Mouse (Mus musculus): ENCODE data around the gene Numb. TPM values are rescaled to one million over a fixed set of nuclear protein-coding genes. Genes with fewer than 3 reads are reported as not detected.
"Not testable (repeated sequence)": the region's sequence is repeated elsewhere in the genome, so short reads cannot be mapped to it uniquely, and the experiment has no call there.

Numb gene
- polyA plus RNA-seq, 1 experiment, result 36.7 TPM

DNA sequence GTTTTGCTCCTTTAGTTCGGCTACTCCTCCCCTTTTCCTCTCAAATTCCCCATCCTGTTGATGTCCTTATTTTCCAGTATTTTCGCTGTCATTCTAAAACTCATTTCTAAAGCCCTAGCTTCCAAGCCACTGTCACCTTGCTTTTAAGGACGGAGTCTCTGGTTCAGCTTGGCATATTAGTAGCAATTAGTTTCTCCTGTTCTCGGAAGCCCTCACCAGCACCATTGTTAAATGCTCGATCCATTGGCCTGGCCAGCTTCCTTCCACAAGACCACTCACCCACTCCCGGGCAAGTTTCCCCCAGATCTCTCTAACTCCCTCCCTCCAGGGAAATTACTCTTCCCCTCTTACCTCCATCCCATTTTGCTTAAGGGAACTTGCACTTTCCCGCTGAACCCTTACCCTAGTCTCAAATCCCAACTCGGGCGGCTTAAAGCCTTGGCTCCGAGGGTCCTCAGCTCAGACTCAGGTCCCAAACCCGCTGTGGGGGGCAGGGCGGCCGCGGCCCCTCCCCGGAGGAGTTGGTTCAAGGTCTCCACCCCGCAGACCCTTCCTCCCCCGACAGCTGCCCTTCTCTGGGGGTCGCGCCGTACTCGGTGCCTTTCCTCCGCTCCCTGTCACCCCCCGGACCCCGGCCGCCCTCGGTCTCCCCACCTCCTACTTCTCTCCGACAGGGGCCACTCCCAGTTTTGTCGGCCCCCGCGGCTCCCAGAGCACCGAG lies 853 bp downstream of the Numb start:
- TF ChIP-seq CTCF (IDR thresholded peaks at IDR 0.05; ENCODE audit: borderline replicate concordance, extremely low read depth, insufficient read depth, insufficient read length), result no peak
- peak; percentile 42 for DNase-seq (ENCODE audit: low read depth)

DNA sequence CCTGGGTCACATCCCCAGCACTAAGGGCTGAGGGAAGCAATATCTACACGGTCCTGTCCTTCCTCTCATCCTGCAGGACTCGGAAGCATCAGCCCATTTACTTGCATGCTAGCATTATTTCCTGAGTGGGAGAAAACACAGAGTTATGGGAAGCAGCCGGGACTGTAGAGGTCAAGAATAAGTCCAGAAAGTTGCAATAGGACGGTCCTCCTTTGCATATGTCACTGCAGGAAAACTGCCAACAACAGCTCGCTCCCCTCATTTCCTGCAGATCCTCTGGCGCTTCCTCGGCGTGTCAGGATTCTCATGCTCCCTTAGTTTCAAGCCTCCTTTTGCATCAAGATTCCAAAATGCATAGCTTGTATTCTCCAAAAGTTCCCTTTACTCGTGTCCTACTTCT lies 4.8 kb downstream of the Numb start:
- TF ChIP-seq CTCF (IDR thresholded peaks at IDR 0.05; ENCODE audit: borderline replicate concordance, extremely low read depth, insufficient read depth, insufficient read length) (no peak), POLR2A (IDR thresholded peaks at IDR 0.05; ENCODE audit: borderline replicate concordance, extremely low read depth, insufficient read depth, insufficient read length, poor library complexity, severe bottlenecking) (no peak)
- DNase-seq (ENCODE audit: low read depth), result no peak

DNA sequence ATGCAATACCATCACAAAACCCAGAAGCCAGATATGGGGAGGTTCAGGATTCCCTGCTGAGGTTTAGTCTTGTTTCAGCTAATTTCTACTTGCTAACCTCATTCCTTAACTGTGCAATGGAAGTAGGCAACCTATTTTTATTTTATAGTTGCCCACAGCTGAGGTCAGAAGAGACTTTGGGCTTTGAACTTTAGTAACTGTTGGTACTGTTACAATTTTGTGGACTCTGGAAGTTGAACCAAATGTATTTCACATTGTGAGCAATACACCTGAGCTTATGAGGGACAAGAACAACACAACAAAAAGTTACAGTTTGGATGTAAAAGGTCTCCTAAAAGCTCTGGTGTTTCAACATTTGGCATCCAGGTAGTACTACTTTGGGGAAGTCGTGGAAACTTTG lies 6.9 kb downstream of the Numb start:
- TF ChIP-seq POLR2A (IDR thresholded peaks at IDR 0.05; ENCODE audit: borderline replicate concordance, extremely low read depth, insufficient read depth, insufficient read length, poor library complexity, severe bottlenecking), result no peak
- DNase-seq (ENCODE audit: low read depth), result no peak

DNA sequence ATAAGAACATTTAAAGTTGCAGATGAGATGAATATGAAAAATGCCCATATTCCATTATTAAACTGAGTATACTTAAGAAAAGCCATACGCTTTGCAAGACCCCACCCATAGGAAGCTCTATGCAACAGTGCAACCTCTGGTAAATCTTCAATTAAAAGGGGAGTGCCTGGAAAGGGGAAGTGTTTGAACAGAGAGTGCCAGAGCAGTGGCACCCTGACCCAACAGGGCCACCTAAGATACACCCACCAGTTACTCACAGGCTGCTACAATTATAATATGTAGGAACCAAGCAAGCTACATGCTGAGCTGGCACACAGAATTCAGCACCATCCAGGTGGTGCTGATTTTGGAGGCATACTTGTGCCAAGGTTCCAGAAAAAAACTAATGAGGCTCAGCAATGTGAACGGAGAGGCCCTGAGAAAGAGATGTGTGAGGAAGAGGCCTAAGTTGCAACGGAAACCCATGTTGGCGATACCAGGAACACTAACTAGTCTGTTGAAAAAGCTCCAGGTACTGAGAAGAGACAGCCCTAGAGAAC lies 7.5 kb downstream of the Numb start:
- TF ChIP-seq POLR2A (IDR thresholded peaks at IDR 0.05; ENCODE audit: borderline replicate concordance, extremely low read depth, insufficient read depth, insufficient read length, poor library complexity, severe bottlenecking) (no peak), CTCF (IDR thresholded peaks at IDR 0.05; ENCODE audit: borderline replicate concordance, extremely low read depth, insufficient read depth, insufficient read length) (no peak)
- no peak for DNase-seq (ENCODE audit: low read depth)

DNA sequence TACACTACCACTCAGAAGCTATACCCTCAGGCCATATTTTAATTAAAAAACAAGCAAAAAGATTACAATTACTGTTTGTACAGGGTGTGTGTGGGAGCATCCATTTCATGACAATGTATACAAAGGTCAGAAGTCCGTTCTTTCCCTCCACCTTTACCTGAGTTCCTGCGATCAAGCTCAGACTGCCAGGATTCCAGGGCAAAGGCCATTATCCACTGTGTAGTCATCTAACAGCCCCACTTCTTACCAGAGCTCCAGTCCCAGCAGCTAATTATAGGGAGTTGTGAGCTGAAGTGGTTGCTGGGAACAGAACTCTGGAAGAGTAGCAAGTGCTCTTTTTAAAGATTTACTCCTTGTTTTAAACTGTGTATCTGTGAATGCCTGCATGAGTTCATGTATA lies 11.3 kb downstream of the Numb start:
- DNase-seq (ENCODE audit: low read depth), result no peak
- TF ChIP-seq CTCF (IDR thresholded peaks at IDR 0.05; ENCODE audit: borderline replicate concordance, extremely low read depth, insufficient read depth, insufficient read length) (no peak), POLR2A (IDR thresholded peaks at IDR 0.05; ENCODE audit: borderline replicate concordance, extremely low read depth, insufficient read depth, insufficient read length, poor library complexity, severe bottlenecking) (no peak)

DNA sequence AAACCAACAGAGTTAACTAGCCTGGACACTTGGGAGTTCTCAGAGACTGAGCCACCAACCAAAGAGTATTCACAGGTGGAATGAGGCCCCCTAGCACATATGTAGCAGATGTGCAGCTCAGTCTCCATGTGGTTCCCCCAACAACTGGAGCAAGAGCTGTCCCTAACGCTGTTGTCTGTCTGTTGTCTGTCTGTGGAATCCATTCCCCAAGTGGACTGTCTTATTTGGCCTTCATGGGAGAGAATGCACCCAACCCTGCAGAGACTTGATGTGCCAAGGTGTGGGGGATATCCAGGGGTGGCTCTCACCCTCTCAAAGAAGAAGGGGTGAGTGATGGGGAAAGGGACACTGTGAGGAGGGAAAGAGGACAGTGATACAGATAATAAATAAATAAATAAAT lies 28.8 kb downstream of the Numb start:
- TF ChIP-seq POLR2A (IDR thresholded peaks at IDR 0.05; ENCODE audit: borderline replicate concordance, extremely low read depth, insufficient read depth, insufficient read length, poor library complexity, severe bottlenecking) (no peak), CTCF (IDR thresholded peaks at IDR 0.05; ENCODE audit: borderline replicate concordance, extremely low read depth, insufficient read depth, insufficient read length) (no peak)
- no peak for DNase-seq (ENCODE audit: low read depth)

DNA sequence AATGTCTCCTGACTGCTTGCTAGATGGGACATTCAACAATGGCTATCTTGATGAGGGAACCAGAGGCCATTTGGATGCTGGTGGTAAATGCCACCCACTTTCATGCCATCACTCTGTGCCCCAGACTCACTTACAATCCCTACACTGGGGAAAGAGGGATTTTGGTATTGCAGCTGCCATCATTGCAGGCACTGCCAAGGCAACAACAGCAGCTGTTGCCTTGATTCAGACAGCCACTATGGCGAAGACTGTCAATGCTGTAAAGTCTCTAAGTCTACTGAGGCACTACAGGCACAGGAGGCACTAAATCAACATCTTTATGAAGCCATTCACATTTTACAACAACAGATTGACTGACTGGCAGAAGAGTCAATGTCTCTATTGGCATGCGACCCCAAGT lies 30.5 kb downstream of the Numb start:
- DNase-seq (ENCODE audit: low read depth), result no peak
- TF ChIP-seq CTCF (IDR thresholded peaks at IDR 0.05; ENCODE audit: borderline replicate concordance, extremely low read depth, insufficient read depth, insufficient read length), result no peak

DNA sequence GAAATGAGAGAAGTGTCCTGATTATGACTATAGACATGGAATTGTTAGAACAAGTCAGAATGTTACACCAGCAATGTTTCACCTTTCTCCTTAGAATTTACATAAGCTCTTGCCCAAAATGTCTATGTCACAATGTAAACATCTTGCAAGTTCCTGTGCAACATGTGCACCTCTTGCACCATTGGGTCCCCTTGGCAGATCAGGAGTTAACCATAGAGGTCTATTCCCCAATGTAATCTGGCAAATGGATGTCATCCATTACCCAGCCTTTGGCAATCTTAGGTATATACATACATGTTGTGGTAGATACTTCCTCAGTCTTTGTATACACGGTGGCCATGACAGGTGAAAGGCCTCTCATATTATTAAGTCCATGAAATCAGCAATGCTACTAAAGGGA lies 32.6 kb downstream of the Numb start:
- TF ChIP-seq POLR2A (IDR thresholded peaks at IDR 0.05; ENCODE audit: borderline replicate concordance, extremely low read depth, insufficient read depth, insufficient read length, poor library complexity, severe bottlenecking) (no peak), CTCF (IDR thresholded peaks at IDR 0.05; ENCODE audit: borderline replicate concordance, extremely low read depth, insufficient read depth, insufficient read length) (no peak)
- DNase-seq (ENCODE audit: low read depth), result no peak

DNA sequence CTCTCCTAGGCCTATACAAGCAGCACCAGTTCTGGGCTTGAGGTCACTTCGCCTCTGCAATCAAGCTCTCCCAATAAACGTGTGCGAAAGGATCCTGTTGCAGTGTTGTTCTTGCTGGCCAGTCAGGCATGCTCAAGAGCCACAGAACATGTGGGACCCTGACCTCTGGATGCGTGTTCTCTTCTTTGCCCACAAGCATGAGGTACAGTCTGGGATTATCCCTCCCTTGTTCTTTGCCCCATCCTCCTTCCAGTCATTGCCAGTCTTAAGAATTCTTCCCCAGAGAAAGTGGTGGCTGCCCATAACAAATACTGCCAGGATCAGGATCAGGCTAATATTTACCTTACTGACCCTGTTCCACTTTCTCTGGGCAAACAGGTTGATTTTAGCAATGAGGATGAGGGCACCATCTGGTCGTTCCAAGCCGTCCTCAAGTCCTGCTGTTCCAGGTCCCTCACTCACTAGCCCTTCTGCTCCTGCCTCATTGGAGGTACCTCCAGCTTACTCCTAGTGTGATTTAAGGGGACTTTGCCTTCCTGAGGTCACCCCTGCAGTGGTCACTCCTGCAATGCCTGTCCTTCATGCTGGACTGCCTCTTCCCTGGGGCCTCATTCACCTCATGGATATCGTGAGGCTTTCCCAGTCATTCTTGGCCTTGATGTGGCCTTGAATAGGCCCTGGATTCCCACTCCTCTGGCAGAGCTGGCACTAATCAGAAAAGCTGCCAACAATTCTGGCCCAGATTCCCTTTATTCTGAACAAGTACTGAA lies 36.0 kb downstream of the Numb start:
- TF ChIP-seq CTCF (IDR thresholded peaks at IDR 0.05; ENCODE audit: borderline replicate concordance, extremely low read depth, insufficient read depth, insufficient read length), result no peak
- TF ChIP-seq POLR2A (IDR thresholded peaks at IDR 0.05; ENCODE audit: borderline replicate concordance, extremely low read depth, insufficient read depth, insufficient read length, poor library complexity, severe bottlenecking), result no peak
- DNase-seq (ENCODE audit: low read depth), result peak; percentile 9

DNA sequence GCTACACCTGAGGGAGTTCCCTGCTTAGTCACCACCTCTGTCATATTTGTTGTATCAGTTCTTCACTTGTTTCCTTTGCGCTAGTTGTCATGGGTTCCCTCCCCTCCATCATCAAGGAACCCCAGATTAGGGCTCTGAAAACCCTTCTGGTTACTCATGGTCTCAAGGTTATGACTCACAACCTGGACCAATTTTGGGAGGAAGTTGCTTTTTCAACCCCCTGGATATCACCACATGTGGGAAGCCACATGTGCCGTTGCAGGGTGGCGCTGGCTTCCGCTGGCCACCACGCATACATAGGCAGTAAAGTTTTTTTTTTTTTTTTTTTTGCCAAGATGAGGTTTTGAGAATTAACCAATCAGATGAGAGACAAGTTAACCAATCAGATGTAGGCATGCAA lies 36.7 kb downstream of the Numb start:
- DNase-seq (ENCODE audit: low read depth), result not testable (repeated sequence)

DNA sequence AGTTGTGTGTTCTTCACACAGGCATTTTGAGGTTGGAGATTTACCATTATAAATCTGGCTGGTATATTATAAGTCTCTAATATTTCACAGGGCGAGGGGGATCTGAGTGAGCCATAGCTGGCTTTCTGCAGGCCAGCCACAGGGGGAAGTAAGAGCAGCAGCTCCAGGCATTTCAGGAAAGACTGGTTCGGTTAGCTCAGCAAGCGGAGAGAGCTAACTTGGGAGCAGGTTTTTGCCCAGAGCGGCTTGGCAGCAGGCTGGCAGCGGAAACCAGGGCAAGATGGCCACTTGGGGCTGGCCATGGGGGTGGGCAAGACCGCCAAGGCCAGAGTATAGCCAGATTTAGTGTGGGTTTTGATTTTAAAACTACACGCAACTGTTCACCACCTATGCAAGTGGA lies 39.2 kb downstream of the Numb start:
- no peak for DNase-seq (ENCODE audit: low read depth)
- no peak for TF ChIP-seq CTCF (IDR thresholded peaks at IDR 0.05; ENCODE audit: borderline replicate concordance, extremely low read depth, insufficient read depth, insufficient read length)
- no peak for TF ChIP-seq POLR2A (IDR thresholded peaks at IDR 0.05; ENCODE audit: borderline replicate concordance, extremely low read depth, insufficient read depth, insufficient read length, poor library complexity, severe bottlenecking)

DNA sequence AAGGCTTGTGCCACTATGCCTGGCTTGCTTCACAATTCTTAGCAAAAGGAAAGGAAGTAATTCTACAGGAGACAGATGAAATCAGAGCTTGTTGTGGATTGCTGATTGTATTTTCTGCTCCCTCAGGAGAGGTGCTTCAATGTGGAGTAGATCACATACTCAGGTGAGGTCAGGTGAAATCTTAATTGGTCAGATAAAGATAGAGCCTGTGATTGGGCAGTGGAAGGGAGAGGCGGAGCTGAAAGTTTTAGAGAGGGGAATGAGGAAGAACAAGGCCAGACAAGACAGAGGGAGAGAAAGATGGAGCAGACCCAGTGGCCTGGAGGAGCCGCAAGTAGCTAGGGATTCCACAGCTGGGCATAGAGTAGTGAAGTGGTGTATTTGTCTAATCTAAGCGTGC lies 39.6 kb downstream of the Numb start:
- DNase-seq (ENCODE audit: low read depth), result no peak
- no peak for TF ChIP-seq CTCF (IDR thresholded peaks at IDR 0.05; ENCODE audit: borderline replicate concordance, extremely low read depth, insufficient read depth, insufficient read length)
- TF ChIP-seq POLR2A (IDR thresholded peaks at IDR 0.05; ENCODE audit: borderline replicate concordance, extremely low read depth, insufficient read depth, insufficient read length, poor library complexity, severe bottlenecking), result no peak
